In genomic region chr1:171845035-171845754, GRCm38 (mm10) we compare ENCODE assay signal across 13 mouse cellular contexts. TPM values are rescaled to one million over a fixed set of nuclear protein-coding genes. Genes with fewer than 3 reads are reported as not detected.
A peak's percentile ranks its signal among the peaks of the same experiment; 100 is the strongest.
DNase-seq lines count a peak whose midpoint lies in the region; ATAC-seq and TF ChIP-seq lines count a peak whose summit lies in the region.
"Had no signal": no experiment of that assay in that cellular context is flagged by ENCODE, and none has a peak within 500 bp of the region (broad histone marks: within the 10 kb centered on the region; RNA-seq: fewer than 3 reads in every experiment).

No protein-coding gene starts in this region.

- no peaks in the 10 kb centered on the region for H3K9me3 ChIP-seq in lung, postnatal 0 days (ENCODE audit: low read length)
- no peaks in the 10 kb centered on the region for H3K9me3 ChIP-seq in kidney, embryonic 14.5 days (ENCODE audit: control insufficient read depth, low read length)

- H3K4me1 ChIP-seq in lung, postnatal 0 days (ENCODE audit: insufficient read depth, low read depth, low read length) = no peaks in the 10 kb centered on the region
- no peaks in the 10 kb centered on the region for H3K4me1 ChIP-seq in kidney, embryonic 14.5 days (ENCODE audit: control insufficient read depth, insufficient read depth, low read length)

- no peak overlapping the region for H3K9ac ChIP-seq in lung, postnatal 0 days (replicated peaks; ENCODE audit: low read depth)
- H3K9ac ChIP-seq in kidney, embryonic 14.5 days (ENCODE audit: low read depth, low read length) = no peak overlapping the region

- no peak for ATAC-seq in lung, postnatal 0 days
- ATAC-seq in inflammation-experienced regulatory T-cells, adult 6 months = peak; percentile 81
- peak; percentile 67 for ATAC-seq in monocyte, adult 5-6 weeks (replicated peaks; ENCODE audit: insufficient number of reproducible peaks, low FRiP score, low TSS enrichment, poor library complexity, severe bottlenecking)
- no peak for ATAC-seq in kidney, embryonic 14.5 days (ENCODE audit: low FRiP score, low TSS enrichment)

- no peak for TF ChIP-seq EP300 in lung, postnatal 0 days (IDR thresholded peaks at IDR 0.05)

- no peak for TF ChIP-seq CTCF in lung, postnatal 0 days (IDR thresholded peaks at IDR 0.05)

- no peak overlapping the region for H3K27ac ChIP-seq in lung, postnatal 0 days (ENCODE audit: low read length)
- H3K27ac ChIP-seq in kidney, embryonic 14.5 days (ENCODE audit: low read depth, low read length) = no peak overlapping the region

- intact Hi-C loops in left cerebral cortex, postnatal 10 days (cut with DNase I) = no loop called here

- H3K4me3 ChIP-seq in lung, postnatal 0 days (ENCODE audit: low read depth, low read length) = no peak overlapping the region
- H3K4me3 ChIP-seq in kidney, embryonic 14.5 days (ENCODE audit: low read length) = no peak overlapping the region

- WGBS in lung, postnatal 0 days = 61% methylated on average over 5 of the region's 5 CpGs
- WGBS in kidney, embryonic 14.5 days = 76% methylated on average over 5 of the region's 5 CpGs

- no peaks in the 10 kb centered on the region for H3K27me3 ChIP-seq in lung, postnatal 0 days (replicated peaks; ENCODE audit: insufficient read depth, low read length)
- H3K27me3 ChIP-seq in kidney, embryonic 14.5 days (ENCODE audit: control insufficient read depth, insufficient read depth, low read length) = no peaks in the 10 kb centered on the region

- H3K36me3 ChIP-seq in lung, postnatal 0 days (ENCODE audit: insufficient read depth, low read length) = no peaks in the 10 kb centered on the region
- H3K36me3 ChIP-seq in kidney, embryonic 14.5 days (ENCODE audit: control insufficient read depth, insufficient read depth, low read length) = no peaks in the 10 kb centered on the region

- peak; percentile 14 for DNase-seq in lung, postnatal 10 days
- DNase-seq in lung, postnatal 0 days (ENCODE audit: low spot score) = no peak
- peak; percentile 75 for DNase-seq in thymus, postnatal 4 days
- no peak for DNase-seq in left cerebral cortex, postnatal 10 days (ENCODE audit: extremely low spot score in 1 of 2, low spot score in 2 of 2)
- DNase-seq in embryo, embryonic 10.5 days (ENCODE audit: low spot score) = no peak
- DNase-seq: cerebellum, adult 2 months; heart, postnatal 14 days; kidney, postnatal 14 days; left cerebral cortex, postnatal 4 days had no signal

- no peak overlapping the region for H3K4me2 ChIP-seq in lung, postnatal 0 days (replicated peaks; ENCODE audit: low read depth, low read length)
- H3K4me2 ChIP-seq in kidney, embryonic 14.5 days (replicated peaks; ENCODE audit: low read depth, low read length) = no peak overlapping the region
- H3K4me2 ChIP-seq: midbrain, embryonic 11.5 days had no signal

RNA-seq across cellular contexts. Expression of gene Cd84, which starts 5.7 kb away (rescaled TPM):
- polyA plus RNA-seq in lung, postnatal 0 days (2015; fragmentation: Nextera tagmentation; extraction: Ambion mirVana) = 7.3 and 8.3 TPM in 2 replicates
- 100 to 1,000 TPM; 219 to 268 (median 234) TPM for polyA plus RNA-seq in inflammation-experienced regulatory T-cells, adult 6 months (2017; shearing (Covaris generic))
- 152 to 228 TPM (median 167 TPM) in 3 replicates for total RNA-seq in monocyte, adult 5-6 weeks (2017)
- 1 to 10 TPM; 1.7 to 2.1 TPM for total RNA-seq in left cerebral cortex, postnatal 10 days (2021)
- polyA plus RNA-seq in kidney, embryonic 14.5 days (2014; fragmentation: Nextera tagmentation; extraction: Ambion mirVana) = 1.1 and 1.2 TPM in 2 replicates

RNA-seq across cellular contexts. Expression of gene Gm10521, which starts 50.3 kb away (rescaled TPM):
- polyA plus RNA-seq in lung, postnatal 0 days (2015; fragmentation: Nextera tagmentation; extraction: Ambion mirVana) = 0.10 TPM in 1 of 2 replicates, not detected in the other
- 1 to 10 TPM; 1.4 to 2.7 (median 2.5) TPM for polyA plus RNA-seq in inflammation-experienced regulatory T-cells, adult 6 months (2017; shearing (Covaris generic))
- 8.1 to 13.8 TPM (median 8.4 TPM) in 3 replicates for total RNA-seq in monocyte, adult 5-6 weeks (2017)
- under 1 TPM in 1 of 2 experiments, not detected in 1; 0.13 TPM for total RNA-seq in left cerebral cortex, postnatal 10 days (2021)
- not detected in 2 replicates for polyA plus RNA-seq in kidney, embryonic 14.5 days (2014; fragmentation: Nextera tagmentation; extraction: Ambion mirVana)
- total RNA-seq: left cerebral cortex, postnatal 4 days had no signal
- polyA plus RNA-seq: midbrain, embryonic 11.5 days had no signal

Comparison
In these comparisons a context has a peak if more than half of its experiments do, and no peak if none do; other contexts are left out.
1. DNase-seq: peak in lung, postnatal 10 days (single experiment) and thymus, postnatal 4 days (single experiment); none in lung, postnatal 0 days (single experiment), left cerebral cortex, postnatal 10 days (0 of 2) and embryo, embryonic 10.5 days (single experiment).
2. ATAC-seq: peak in inflammation-experienced regulatory T-cells, adult 6 months (single experiment) and monocyte, adult 5-6 weeks (single experiment); none in lung, postnatal 0 days (single experiment) and kidney, embryonic 14.5 days (single experiment).
3. RNA of gene Cd84, which starts 5.7 kb away (polyA plus RNA-seq): 219 to 268 TPM in inflammation-experienced regulatory T-cells, adult 6 months; 7.3 to 8.3 TPM in lung, postnatal 0 days and 1.1 to 1.2 TPM in kidney, embryonic 14.5 days; every median in the first group is over 10 times any median in the second.